Mouse (Mus musculus) testis, adult 2 months (tissue): Measurements from ENCODE around the gene 2210017I01Rik.

Source experiments
- CTCF ChIP-seq: fragments of 200-500 bp; IDR thresholded peaks from 2 replicates; pipeline ENCODE4 v1.5.1; 2012; ENCODE audit warnings: low read depth, mild to moderate bottlenecking, inconsistent platforms, low read length, moderate library complexity; ENCODE audit not compliant: control insufficient read depth, insufficient read depth, insufficient replicate concordance
- POLR2A ChIP-seq: fragments of 200-500 bp; IDR thresholded peaks from 2 replicates; pipeline ENCODE4 v1.6.1; 2012; ENCODE audit warnings: low read depth, mild to moderate bottlenecking, inconsistent platforms, low read length, moderate library complexity; ENCODE audit not compliant: control insufficient read depth

GRCm38 (mm10) chr3:92573449-92574041, 33.7 kb downstream of the 2210017I01Rik start, which contains the start of gene Ivl:
- TF ChIP-seq CTCF (no peak), POLR2A (no peak)
